Mouse (Mus musculus): ENCODE measurements around the gene Omg. TPM values are rescaled to one million over a fixed set of nuclear protein-coding genes. Genes with fewer than 3 reads are reported as not detected.

The Omg gene
- 100 to 1,000 TPM in 1 of 2 experiments, 10 to 100 TPM in 1; 95.9 to 101 TPM for total RNA-seq (2021)

DNA sequence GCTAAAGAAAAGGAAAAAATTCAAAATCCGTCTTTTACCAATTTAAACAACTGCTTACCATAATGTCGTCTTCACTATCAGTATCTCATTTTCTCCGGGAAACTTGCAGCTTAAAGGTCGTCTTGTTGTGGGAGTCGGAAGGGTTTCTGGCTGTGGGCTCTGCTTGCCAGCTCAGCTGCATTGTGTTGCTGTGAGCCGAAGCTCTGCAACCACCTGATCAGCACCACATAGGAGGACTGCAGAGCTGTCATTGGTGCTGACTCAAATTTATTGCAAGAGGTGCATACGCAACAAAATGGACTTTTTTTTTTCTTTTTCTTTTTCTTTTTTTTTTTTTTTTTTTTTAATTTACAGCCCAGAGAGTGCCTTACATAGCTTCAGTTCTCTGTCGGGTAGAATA, at the start of gene Omg:
Gene Omg, minus strand, starts transcription at position 240 of the 400 bp plus-strand sequence.
- DNase-seq (ENCODE audit: extremely low spot score in 1 of 2, low spot score in 1 of 2), result peak; percentile 46 to 58

- no peak for DNase-seq (ENCODE audit: extremely low spot score in 1 of 2, low spot score in 1 of 2)
Observed at GRCm38 (mm10) chr11:79552622-79553021, 48.7 kb upstream of the Omg start.

- DNase-seq (ENCODE audit: extremely low spot score in 1 of 2, low spot score in 1 of 2), result no peak
Observed at GRCm38 (mm10) chr11:79536293-79536692, 32.4 kb upstream of the Omg start.

DNA sequence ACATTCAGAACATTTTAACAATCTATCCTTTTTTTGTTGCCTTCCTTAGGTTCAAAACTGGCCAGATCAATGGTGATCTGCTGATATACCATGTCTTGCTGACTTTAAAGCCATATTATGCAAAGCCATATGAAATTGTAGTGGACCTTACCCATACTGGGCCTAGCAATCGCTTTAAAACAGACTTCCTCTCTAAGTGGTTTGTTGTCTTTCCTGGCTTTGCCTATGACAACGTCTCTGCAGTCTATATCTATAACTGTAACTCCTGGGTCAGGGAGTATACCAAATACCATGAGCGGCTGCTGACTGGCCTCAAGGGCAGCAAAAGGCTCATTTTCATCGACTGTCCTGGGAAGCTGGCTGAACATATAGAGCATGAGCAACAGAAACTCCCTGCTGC, 31.7 kb upstream of the Omg start:
- no peak for DNase-seq (ENCODE audit: extremely low spot score in 1 of 2, low spot score in 1 of 2)

- DNase-seq (ENCODE audit: extremely low spot score in 1 of 2, low spot score in 1 of 2), result no peak
Observed at GRCm38 (mm10) chr11:79533950-79534690, 30.2 kb upstream of the Omg start.

DNA sequence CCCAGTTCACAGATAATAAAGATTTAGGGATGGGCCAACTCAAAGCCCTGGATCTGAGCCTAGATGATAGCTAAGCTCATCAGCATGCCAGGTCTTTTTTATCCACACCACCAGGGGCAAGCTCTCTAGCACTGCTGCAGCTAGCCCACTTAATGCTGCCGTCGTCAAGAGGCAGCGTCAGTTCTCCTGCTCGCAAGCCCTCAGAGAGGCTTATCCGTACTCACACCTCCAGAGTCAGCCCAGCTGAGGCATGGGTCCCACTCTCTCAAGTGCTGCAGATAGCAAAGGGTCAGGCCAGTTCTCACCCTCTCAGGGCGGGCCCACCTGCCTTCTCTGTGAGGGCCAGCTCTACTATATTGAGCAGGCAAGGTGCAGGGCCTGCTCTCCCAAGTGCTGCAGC, 29.4 kb upstream of the Omg start:
- DNase-seq (ENCODE audit: extremely low spot score in 1 of 2, low spot score in 1 of 2), result no peak

- no peak for DNase-seq (ENCODE audit: extremely low spot score in 1 of 2, low spot score in 1 of 2)
Observed at GRCm38 (mm10) chr11:79531485-79531884, 27.6 kb upstream of the Omg start.

GRCm38 (mm10) chr11:79530774-79531173, 26.9 kb upstream of the Omg start:
- DNase-seq (ENCODE audit: extremely low spot score in 1 of 2, low spot score in 1 of 2), result no peak

DNA sequence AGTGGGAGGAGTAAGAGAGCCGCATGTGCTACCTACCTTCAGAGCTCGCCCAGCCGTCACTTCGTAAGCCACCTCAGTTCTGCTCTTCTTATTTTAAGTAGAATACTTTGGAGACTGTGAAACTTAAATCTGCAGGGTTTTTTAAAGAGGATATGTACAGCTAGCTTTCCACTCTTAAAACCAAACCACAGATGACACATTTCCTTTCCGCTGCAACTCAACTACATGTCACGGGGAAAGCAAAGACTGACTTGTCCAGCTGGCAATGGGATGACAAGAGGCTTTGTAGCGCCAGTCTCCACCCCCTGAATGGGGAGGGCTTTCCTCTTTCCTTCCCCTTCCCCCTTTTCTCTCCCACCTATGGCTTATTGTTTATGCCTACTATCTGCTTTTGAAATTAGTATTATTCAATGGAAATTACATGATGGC, 26.5 kb upstream of the Omg start, which contains the start of the genes Evi2 and Evi2a:
Gene Evi2, minus strand, starts transcription at position 257 of the 429 bp plus-strand sequence.
Gene Evi2a, minus strand, starts transcription at position 277 of the 429 bp plus-strand sequence.
- no peak for DNase-seq (ENCODE audit: extremely low spot score in 1 of 2, low spot score in 1 of 2)

DNA sequence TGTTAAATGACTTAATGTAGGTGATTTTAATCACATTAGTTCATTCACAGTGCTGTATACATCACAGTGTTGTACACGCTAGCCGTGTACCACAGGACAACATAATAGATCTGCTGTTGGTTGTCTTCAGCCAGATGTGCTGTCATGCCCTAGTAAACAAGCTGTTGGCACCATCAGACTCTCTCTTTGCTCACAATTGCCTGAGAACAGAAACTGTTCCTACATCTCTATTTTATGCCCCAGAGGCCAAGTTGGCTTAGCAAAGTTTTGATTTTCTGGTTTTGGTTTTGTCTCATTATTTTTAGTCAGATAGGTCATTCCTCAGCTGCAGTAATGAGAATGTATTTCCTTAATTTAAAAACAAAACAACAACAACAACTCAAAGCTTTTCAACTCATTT, 25.9 kb upstream of the Omg start:
- no peak for DNase-seq (ENCODE audit: extremely low spot score in 1 of 2, low spot score in 1 of 2)

DNA sequence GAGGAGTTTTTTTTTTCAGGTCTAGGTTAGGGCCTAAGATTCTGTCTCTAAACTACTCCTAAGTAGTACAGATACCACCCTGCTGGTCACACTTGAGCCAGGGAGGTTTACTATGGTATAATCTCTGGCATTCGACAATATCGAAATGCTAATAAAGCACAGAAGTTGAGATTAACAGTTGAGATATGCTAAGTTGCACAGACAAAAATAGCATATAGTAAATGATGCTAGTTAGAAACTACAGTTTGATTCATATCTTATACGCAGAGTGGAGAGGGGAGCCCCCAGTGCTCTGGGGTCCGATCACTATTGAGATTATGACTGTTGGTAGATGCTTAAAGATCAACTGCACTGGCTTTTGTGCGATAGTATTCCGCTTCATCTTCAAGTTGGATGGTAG, 25.3 kb upstream of the Omg start:
- DNase-seq (ENCODE audit: extremely low spot score in 1 of 2, low spot score in 1 of 2), result no peak

DNA sequence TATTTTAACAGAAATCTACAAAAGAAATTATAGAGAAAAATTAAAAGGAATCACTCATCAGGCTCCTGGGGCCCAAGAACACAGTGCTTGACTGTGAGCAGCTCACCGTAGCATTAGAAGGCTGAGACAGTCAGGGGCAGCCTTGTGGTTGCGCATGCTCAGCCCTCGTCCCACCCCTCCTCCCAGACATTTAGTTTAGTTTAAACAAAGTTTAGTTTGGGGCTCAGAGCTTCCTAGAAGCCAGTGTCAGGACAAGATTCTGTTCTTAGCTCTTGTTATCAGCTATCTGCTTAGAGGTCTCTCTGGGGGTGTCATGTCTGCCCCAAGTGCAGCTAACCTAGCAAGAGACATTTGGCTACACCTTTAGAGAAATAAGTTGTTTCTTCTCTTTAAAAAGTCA, 24.7 kb upstream of the Omg start:
- no peak for DNase-seq (ENCODE audit: extremely low spot score in 1 of 2, low spot score in 1 of 2)

- DNase-seq (ENCODE audit: extremely low spot score in 1 of 2, low spot score in 1 of 2), result no peak
Observed at GRCm38 (mm10) chr11:79527739-79528384, 24.0 kb upstream of the Omg start.

GRCm38 (mm10) chr11:79527015-79527738, 23.3 kb upstream of the Omg start:
- no peak for DNase-seq (ENCODE audit: extremely low spot score in 1 of 2, low spot score in 1 of 2)

- no peak for DNase-seq (ENCODE audit: extremely low spot score in 1 of 2, low spot score in 1 of 2)
Observed at GRCm38 (mm10) chr11:79526549-79526948, 22.7 kb upstream of the Omg start.

- DNase-seq (ENCODE audit: extremely low spot score in 1 of 2, low spot score in 1 of 2), result no peak
Observed at GRCm38 (mm10) chr11:79524310-79524575, 20.4 kb upstream of the Omg start.

GRCm38 (mm10) chr11:79523560-79524309, 19.9 kb upstream of the Omg start, which contains the start of gene Evi2b:
Evi2b (minus strand) TSS chr11:79523762.
- DNase-seq (ENCODE audit: extremely low spot score in 1 of 2, low spot score in 1 of 2), result no peak

- DNase-seq (ENCODE audit: extremely low spot score in 1 of 2, low spot score in 1 of 2), result no peak
Observed at GRCm38 (mm10) chr11:79522944-79523343, 19.1 kb upstream of the Omg start.

DNA sequence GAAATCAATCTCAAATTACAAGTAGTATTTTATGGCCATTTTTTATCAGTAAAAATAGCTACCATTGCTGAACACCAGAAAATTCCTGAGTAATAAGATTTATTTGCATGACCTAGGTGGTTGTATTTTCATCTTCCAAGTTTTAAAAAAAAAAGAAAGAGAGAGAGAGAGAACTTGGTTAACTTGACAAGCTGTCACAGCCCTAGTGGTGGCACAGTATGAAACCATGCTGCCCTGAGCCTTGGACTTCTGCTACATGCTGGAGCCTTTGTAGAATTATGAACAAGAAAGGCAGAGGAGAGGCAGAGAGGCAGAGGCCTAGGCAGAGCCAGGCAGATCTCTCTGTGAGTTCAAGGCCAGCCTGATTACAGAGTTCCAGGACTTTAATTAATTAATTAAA, 18.0 kb upstream of the Omg start:
- DNase-seq (ENCODE audit: extremely low spot score in 1 of 2, low spot score in 1 of 2), result no peak

GRCm38 (mm10) chr11:79520772-79521171, 16.9 kb upstream of the Omg start:
- no peak for DNase-seq (ENCODE audit: extremely low spot score in 1 of 2, low spot score in 1 of 2)

DNA sequence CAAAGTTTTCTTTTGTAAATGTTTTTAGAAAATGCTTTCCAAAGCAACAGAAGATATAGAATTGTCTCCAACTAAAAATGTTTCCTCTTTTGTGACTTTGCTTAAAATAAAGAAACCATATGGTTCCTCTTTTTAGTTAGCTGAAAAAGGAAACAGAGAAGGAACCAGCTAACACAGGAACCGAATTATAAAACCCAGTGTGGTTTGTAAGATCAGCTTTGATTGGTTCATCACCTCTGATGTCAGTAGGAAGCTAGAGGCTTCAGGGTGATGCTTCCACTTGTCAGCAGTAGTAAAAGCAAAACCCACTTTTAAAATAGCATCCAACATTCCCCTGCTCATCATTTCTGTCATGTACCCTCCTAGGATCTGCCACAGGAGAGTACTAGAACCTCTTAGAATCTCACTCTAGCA, 16.0 kb upstream of the Omg start:
- DNase-seq (ENCODE audit: extremely low spot score in 1 of 2, low spot score in 1 of 2), result no peak

All from layer of hippocampus, postnatal 25 days (tissue).